Comparison of ENCODE assay signal across 7 mouse cellular contexts in genomic region chr1:93658559-93658958, GRCm38 (mm10). TPM values are rescaled to one million over a fixed set of nuclear protein-coding genes. Genes with fewer than 3 reads are reported as not detected.
DNase-seq lines count a peak whose midpoint lies in the region; ATAC-seq and TF ChIP-seq lines count a peak whose summit lies in the region.
"Not testable (repeated sequence)": the region's sequence is repeated elsewhere in the genome, so short reads cannot be mapped to it uniquely, and the experiment has no call there.

Stk25 (minus strand) TSS chr1:93658659.

- not testable (repeated sequence) for H3K4me2 ChIP-seq in forebrain, embryonic 16.5 days (ENCODE audit: low read length); heart, embryonic 14.5 days (ENCODE audit: low read length); intestine, embryonic 15.5 days (replicated peaks); lung, embryonic 15.5 days; neural tube, embryonic 13.5 days

- intact Hi-C loops in left cerebral cortex, postnatal 14 days (cut with DNase I), result not testable (repeated sequence)

- H3K27me3 ChIP-seq in forebrain, embryonic 16.5 days (replicated peaks; ENCODE audit: control insufficient read depth, insufficient read depth, low read length); heart, embryonic 14.5 days (ENCODE audit: control insufficient read depth, insufficient read depth, low read length); intestine, embryonic 15.5 days (replicated peaks); lung, embryonic 15.5 days; neural tube, embryonic 13.5 days: not testable (repeated sequence)

- H3K4me1 ChIP-seq in bone marrow macrophage, adult 2 months (ENCODE audit: control insufficient read depth, insufficient read depth, low read length); forebrain, embryonic 16.5 days (replicated peaks; ENCODE audit: control insufficient read depth, insufficient read depth, low read length); heart, embryonic 14.5 days (ENCODE audit: control insufficient read depth in 2 of 2, insufficient read depth in 2 of 2, low read length in 2 of 2); intestine, embryonic 15.5 days (replicated peaks); lung, embryonic 15.5 days; neural tube, embryonic 13.5 days (replicated peaks): not testable (repeated sequence)

- not testable (repeated sequence) for H3K9ac ChIP-seq in forebrain, embryonic 16.5 days (replicated peaks; ENCODE audit: low read depth, low read length); heart, embryonic 14.5 days (ENCODE audit: low read length); intestine, embryonic 15.5 days; lung, embryonic 15.5 days; neural tube, embryonic 13.5 days

- DNase-seq in left cerebral cortex, postnatal 14 days (ENCODE audit: low spot score in 2 of 2), result not testable (repeated sequence)

- TF ChIP-seq POLR2A in bone marrow macrophage, adult 2 months (IDR thresholded peaks at IDR 0.05; ENCODE audit: borderline replicate concordance, low read depth, low read length), result not testable (repeated sequence)

- not testable (repeated sequence) for ATAC-seq in forebrain, embryonic 16.5 days; heart, embryonic 14.5 days (ENCODE audit: insufficient number of reproducible peaks, insufficient read depth, low FRiP score, low read depth); intestine, embryonic 15.5 days; lung, embryonic 15.5 days (ENCODE audit: borderline replicate concordance, extremely low read depth, low FRiP score, low TSS enrichment); neural tube, embryonic 13.5 days (ENCODE audit: low read depth)

- TF ChIP-seq CTCF in bone marrow macrophage, adult 2 months (IDR thresholded peaks at IDR 0.05; ENCODE audit: low read depth, low read length), result not testable (repeated sequence)

- H3K36me3 ChIP-seq in forebrain, embryonic 16.5 days (ENCODE audit: control insufficient read depth, insufficient read depth); heart, embryonic 14.5 days (ENCODE audit: control insufficient read depth, insufficient read depth, low read length); intestine, embryonic 15.5 days; lung, embryonic 15.5 days; neural tube, embryonic 13.5 days: not testable (repeated sequence)

- H3K27ac ChIP-seq in bone marrow macrophage, adult 2 months (ENCODE audit: insufficient read depth, low read depth, low read length); forebrain, embryonic 16.5 days (ENCODE audit: low read length); heart, embryonic 14.5 days (replicated peaks in 1 of 2; ENCODE audit: control insufficient read depth in 1 of 2, insufficient read depth in 1 of 2, low read depth in 2 of 2, low read length in 2 of 2); intestine, embryonic 15.5 days; lung, embryonic 15.5 days; neural tube, embryonic 13.5 days (replicated peaks): not testable (repeated sequence)

- H3K9me3 ChIP-seq in forebrain, embryonic 16.5 days (ENCODE audit: control insufficient read depth, low read length); heart, embryonic 14.5 days (ENCODE audit: control insufficient read depth, low read length); intestine, embryonic 15.5 days; lung, embryonic 15.5 days; neural tube, embryonic 13.5 days: not testable (repeated sequence)

- H3K4me3 ChIP-seq in bone marrow macrophage, adult 2 months (ENCODE audit: insufficient read depth, low read length); forebrain, embryonic 16.5 days (replicated peaks; ENCODE audit: low read length); heart, embryonic 14.5 days (ENCODE audit: control insufficient read depth in 1 of 2, insufficient read depth in 1 of 2, low read depth in 1 of 2, low read length in 2 of 2); intestine, embryonic 15.5 days (replicated peaks); lung, embryonic 15.5 days; neural tube, embryonic 13.5 days: not testable (repeated sequence)

RNA-seq across cellular contexts. Expression of gene Stk25, which starts in this region (rescaled TPM):
- polyA plus RNA-seq in bone marrow macrophage, adult 2 months (2012; ENCODE audit: insufficient read depth, insufficient read length, missing spikeins), result 61.3 and 66.3 TPM in 2 replicates
- 316 and 341 TPM in 2 replicates for polyA plus RNA-seq in forebrain, embryonic 16.5 days (2015; fragmentation: Nextera tagmentation; extraction: Ambion mirVana)
- polyA plus RNA-seq in heart, embryonic 14.5 days (2014; fragmentation: Nextera tagmentation; extraction: Ambion mirVana), result 154 and 164 TPM in 2 replicates
- polyA plus RNA-seq in intestine, embryonic 15.5 days (2015; fragmentation: Nextera tagmentation; extraction: Ambion mirVana), result 143 and 174 TPM in 2 replicates
- total RNA-seq in left cerebral cortex, postnatal 14 days (2021), result 100 to 1,000 TPM; 382 to 402 TPM
- polyA plus RNA-seq in lung, embryonic 15.5 days (2015; fragmentation: Nextera tagmentation; extraction: Ambion mirVana), result 173 and 177 TPM in 2 replicates
- 305 and 310 TPM in 2 replicates for polyA plus RNA-seq in neural tube, embryonic 13.5 days (2015; fragmentation: Nextera tagmentation; extraction: Ambion mirVana)
